Mouse (Mus musculus) megakaryocyte, embryonic 14.5 days (primary cell): ENCODE results near the gene Selenos. TPM values are rescaled to one million over a fixed set of nuclear protein-coding genes. Genes with fewer than 3 reads are reported as not detected.

Source experiments
- H3K27me3 ChIP-seq: replicated peaks from 2 replicates; pipeline ENCODE3; 2012; ENCODE audit warnings: inconsistent platforms
- H3K36me3 ChIP-seq: replicated peaks from 2 replicates; pipeline ENCODE3; 2012; ENCODE audit warnings: low read length, inconsistent platforms, mixed read lengths
- H3K4me1 ChIP-seq: 2 replicates; pipeline ENCODE4 v1.6.1; 2012; ENCODE audit warnings: inconsistent platforms
- H3K4me3 ChIP-seq: replicated peaks from 2 replicates; pipeline ENCODE3; 2012; ENCODE audit warnings: moderate library complexity, mild to moderate bottlenecking, inconsistent platforms
- H3K9me3 ChIP-seq: 2 replicates; pipeline ENCODE4 v1.6.1; 2012; ENCODE audit warnings: inconsistent platforms
- FLI1 ChIP-seq: IDR thresholded peaks from 2 replicates; pipeline ENCODE4 v1.6.1; 2012; ENCODE audit warnings: low read length, inconsistent platforms, mixed read lengths
- GATA1 ChIP-seq: IDR thresholded peaks from 3 replicates; pipeline ENCODE4 v1.6.1; 2012; ENCODE audit warnings: mixed read lengths, low read length, inconsistent platforms, borderline replicate concordance
- polyA plus RNA-seq: library from polyadenylated mRNA; stranded (reverse); fragments of >175 nt; gene quantifications from 2 replicates; pipeline ENCODE4 v1.2.3, GENCODE M21; 2012; ENCODE audit warnings: low replicate concordance; ENCODE audit not compliant: insufficient read depth

Gene Selenos
- polyA plus RNA-seq, 1 experiment = 82.3 TPM

- Histone ChIP-seq H3K36me3 (peaks cover 98% of the 10 kb centered on the region), H3K4me1 (peaks cover 16% of the 10 kb centered on the region), H3K4me3 (no peak overlapping the region), H3K9me3 (no peaks in the 10 kb centered on the region), H3K27me3 (no peaks in the 10 kb centered on the region)
- TF ChIP-seq GATA1 = no peak
- no peak for TF ChIP-seq FLI1
Measured at GRCm38 (mm10) chr7:66087652-66088051, 8.2 kb downstream of the Selenos start.

GRCm38 (mm10) chr7:66088077-66088476, 8.6 kb downstream of the Selenos start:
- Histone ChIP-seq H3K36me3 (peaks cover 98% of the 10 kb centered on the region), H3K27me3 (no peaks in the 10 kb centered on the region), H3K4me3 (no peak overlapping the region), H3K4me1 (peaks cover 16% of the 10 kb centered on the region), H3K9me3 (no peaks in the 10 kb centered on the region)
- TF ChIP-seq FLI1 = no peak
- TF ChIP-seq GATA1 = no peak

GRCm38 (mm10) chr7:66090676-66091190, 11.3 kb downstream of the Selenos start:
- Histone ChIP-seq H3K9me3 (no peaks in the 10 kb centered on the region), H3K36me3 (peaks cover 74% of the 10 kb centered on the region)
- TF ChIP-seq GATA1 = no peak
- no peak for TF ChIP-seq FLI1

GRCm38 (mm10) chr7:66091553-66091952, 12.1 kb downstream of the Selenos start:
- TF ChIP-seq FLI1 (no peak), GATA1 (no peak)
- Histone ChIP-seq H3K36me3 (peaks cover 66% of the 10 kb centered on the region), H3K27me3 (peaks cover 6% of the 10 kb centered on the region), H3K4me1 (peaks cover 20% of the 10 kb centered on the region), H3K9me3 (no peaks in the 10 kb centered on the region), H3K4me3 (no peak overlapping the region)

More at GRCm38 (mm10) chr7:66090676-66091190, 11.3 kb downstream of the Selenos start:
- Histone ChIP-seq H3K4me3 (no peak overlapping the region), H3K4me1 (peaks cover 14% of the 10 kb centered on the region), H3K27me3 (peaks cover 4% of the 10 kb centered on the region)

GRCm38 (mm10) chr7:66092656-66093055, 13.2 kb downstream of the Selenos start:
- Histone ChIP-seq H3K4me1 (peaks cover 20% of the 10 kb centered on the region), H3K27me3 (peaks cover 6% of the 10 kb centered on the region), H3K9me3 (no peaks in the 10 kb centered on the region), H3K36me3 (peaks cover 55% of the 10 kb centered on the region), H3K4me3 (no peak overlapping the region)
- no peak for TF ChIP-seq GATA1
- TF ChIP-seq FLI1 = no peak

GRCm38 (mm10) chr7:66094141-66094540, 14.7 kb downstream of the Selenos start:
- peaks cover 40% of the 10 kb centered on the region for H3K36me3 ChIP-seq
- peaks cover 28% of the 10 kb centered on the region for H3K4me1 ChIP-seq
- H3K9me3 ChIP-seq = no peaks in the 10 kb centered on the region
- peaks cover 9% of the 10 kb centered on the region for H3K27me3 ChIP-seq
- no peak for TF ChIP-seq GATA1
- TF ChIP-seq FLI1 = no peak
- H3K4me3 ChIP-seq = no peak overlapping the region

GRCm38 (mm10) chr7:66098803-66099202, 19.4 kb downstream of the Selenos start:
- Histone ChIP-seq H3K4me3 (peak overlapping the region; percentile 26), H3K27me3 (peaks cover 24% of the 10 kb centered on the region), H3K36me3 (no peaks in the 10 kb centered on the region), H3K4me1 (peaks cover 33% of the 10 kb centered on the region), H3K9me3 (no peaks in the 10 kb centered on the region)
- no peak for TF ChIP-seq FLI1
- no peak for TF ChIP-seq GATA1

GRCm38 (mm10) chr7:66101866-66102265, 22.4 kb downstream of the Selenos start:
- Histone ChIP-seq H3K4me3 (no peak overlapping the region), H3K36me3 (no peaks in the 10 kb centered on the region), H3K4me1 (peaks cover 44% of the 10 kb centered on the region), H3K27me3 (peaks cover 19% of the 10 kb centered on the region), H3K9me3 (no peaks in the 10 kb centered on the region)
- TF ChIP-seq GATA1 = no peak
- TF ChIP-seq FLI1 = no peak

- TF ChIP-seq GATA1 = no peak
- no peak for TF ChIP-seq FLI1
- Histone ChIP-seq H3K36me3 (no peaks in the 10 kb centered on the region), H3K9me3 (no peaks in the 10 kb centered on the region), H3K4me1 (peaks cover 55% of the 10 kb centered on the region), H3K4me3 (no peak overlapping the region), H3K27me3 (peaks cover 15% of the 10 kb centered on the region)
Measured at GRCm38 (mm10) chr7:66104531-66104930, 25.1 kb downstream of the Selenos start.

GRCm38 (mm10) chr7:66105771-66106170, 26.3 kb downstream of the Selenos start:
- no peaks in the 10 kb centered on the region for H3K36me3 ChIP-seq
- H3K27me3 ChIP-seq = peaks cover 5% of the 10 kb centered on the region
- H3K9me3 ChIP-seq = no peaks in the 10 kb centered on the region
- H3K4me3 ChIP-seq = no peak overlapping the region
- H3K4me1 ChIP-seq = peaks cover 57% of the 10 kb centered on the region
- no peak for TF ChIP-seq GATA1
- TF ChIP-seq FLI1 = no peak

GRCm38 (mm10) chr7:66106581-66107056, 27.2 kb downstream of the Selenos start:
- Histone ChIP-seq H3K36me3 (no peaks in the 10 kb centered on the region), H3K27me3 (no peaks in the 10 kb centered on the region), H3K9me3 (no peaks in the 10 kb centered on the region), H3K4me3 (no peak overlapping the region), H3K4me1 (peaks cover 56% of the 10 kb centered on the region)
- TF ChIP-seq GATA1 = no peak
- TF ChIP-seq FLI1 = no peak
